Mouse (Mus musculus) naive thymus-derived CD4-positive, alpha-beta T cell, adult 5 months (primary cell): ENCODE results near the gene Ksr2. TPM values are rescaled to one million over a fixed set of nuclear protein-coding genes. Genes with fewer than 3 reads are reported as not detected.

Experiments used
- polyA plus RNA-seq: library from polyadenylated mRNA; unstranded; fragments of 100-300 nt; shearing (Covaris generic); gene quantifications from one replicate; pipeline ENCODE4 v1.2.1, GENCODE M21; 2017

Ksr2 gene
- 1.0 TPM for polyA plus RNA-seq

DNA sequence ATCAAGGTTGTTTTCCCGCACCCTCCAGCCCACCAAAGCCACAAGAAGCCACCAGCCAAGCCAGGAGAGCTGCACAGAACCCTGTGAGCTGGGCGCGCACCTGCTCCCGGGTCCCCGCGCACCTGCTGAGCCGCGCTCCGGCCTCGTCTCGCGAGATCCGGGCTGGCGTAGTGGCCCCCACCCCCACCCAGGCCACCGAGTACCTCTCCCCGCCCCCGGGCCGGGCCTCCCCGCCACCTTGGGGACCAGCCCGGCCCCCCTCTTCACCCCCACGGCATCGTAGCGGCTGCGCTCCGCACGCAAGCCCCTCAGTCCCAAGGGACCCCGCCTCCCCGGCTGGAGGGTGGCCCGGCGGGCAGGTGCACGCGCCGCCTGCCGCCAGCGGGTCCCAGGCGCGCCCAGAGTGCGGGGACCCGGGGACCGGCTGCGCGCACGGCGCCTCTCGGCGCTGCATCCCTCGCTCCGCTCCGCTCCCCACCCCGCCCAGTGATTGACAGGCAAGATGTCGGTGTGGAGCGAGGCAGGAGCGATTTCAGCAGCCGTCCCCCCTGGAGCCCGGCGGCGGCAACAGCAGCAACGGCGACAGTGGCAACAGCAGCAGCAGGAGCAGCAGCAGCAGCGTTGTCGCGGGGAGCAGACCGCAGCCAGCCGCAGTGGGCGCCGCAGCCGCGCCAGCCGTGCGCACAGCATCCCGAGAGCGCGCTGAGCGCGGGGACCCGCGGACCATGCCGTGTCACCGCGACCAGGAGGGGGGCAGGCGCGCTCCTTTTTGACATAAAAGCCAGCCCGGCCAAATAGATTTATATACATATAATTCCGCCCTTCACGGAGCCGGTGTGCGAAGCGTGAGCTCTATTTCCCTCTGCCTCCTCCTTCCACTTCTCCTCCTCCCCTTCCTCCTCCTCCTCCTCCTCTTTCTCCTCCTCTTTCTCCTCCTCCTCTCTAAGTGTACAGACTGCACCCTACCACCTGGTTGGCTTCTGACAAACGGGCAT, at the start of gene Ksr2:
Gene Ksr2, plus strand, starts transcription at position 494 of the 995 bp plus-strand sequence.

DNA sequence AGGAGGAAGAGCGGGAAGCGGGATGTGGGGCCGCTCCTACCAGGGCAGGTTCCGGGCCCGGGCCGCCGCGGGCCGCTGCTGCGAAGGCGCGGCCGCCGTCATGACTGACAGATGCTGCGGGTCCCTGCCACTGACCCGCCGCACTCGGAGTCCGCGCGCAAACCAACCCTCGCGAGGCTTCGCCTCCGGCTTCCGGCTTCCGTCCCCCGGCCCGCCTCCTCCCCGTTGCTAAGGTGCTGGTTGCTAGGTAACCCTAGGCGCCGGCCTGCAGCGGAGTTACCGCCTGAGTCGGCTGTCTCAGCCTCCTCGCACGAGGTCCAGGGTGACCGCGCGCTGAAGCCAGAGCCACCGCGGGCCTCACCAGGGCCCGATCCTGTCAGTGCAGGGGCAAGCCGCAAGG, 24.9 kb upstream of the Ksr2 start, which contains the start of gene Rfc5:
Gene Rfc5, minus strand, starts transcription at position 171 of the 400 bp plus-strand sequence.

DNA sequence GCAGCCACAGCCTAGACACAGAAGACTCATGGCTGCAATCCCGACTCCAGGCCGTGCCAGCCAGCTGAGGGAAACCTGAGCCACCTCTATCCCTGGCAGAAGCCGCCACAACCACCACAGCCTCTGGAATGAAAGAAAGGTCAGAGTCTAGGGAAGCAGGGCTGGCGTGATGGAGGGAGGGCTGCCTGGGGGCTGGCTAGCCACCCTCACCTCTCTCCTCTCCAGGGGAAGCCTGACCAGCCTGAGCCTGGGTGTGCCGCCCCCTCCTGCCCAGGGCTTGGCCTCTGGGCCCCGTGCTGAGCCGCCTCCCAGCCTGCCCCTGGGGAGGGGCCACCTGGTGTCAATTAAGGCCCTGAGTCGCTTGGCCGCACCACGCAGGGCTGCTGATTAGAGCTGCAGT, 366.9 kb downstream of the Ksr2 start, which contains the start of gene Nos1:
Gene Nos1, plus strand, starts transcription at position 352 of the 400 bp plus-strand sequence.

Other genes starting within 250 kb of the Ksr2 start
- gene Pebp1, start 126.4 kb upstream of the Ksr2 start, polyA plus RNA-seq = 154 TPM
- not detected for gene Vsig10, start 94.9 kb upstream of the Ksr2 start, polyA plus RNA-seq
- 53.8 TPM for gene Wsb2, start 56.7 kb upstream of the Ksr2 start, polyA plus RNA-seq
- 20.3 TPM for gene Rfc5, start 25.0 kb upstream of the Ksr2 start, polyA plus RNA-seq